In the genomic region with DNA sequence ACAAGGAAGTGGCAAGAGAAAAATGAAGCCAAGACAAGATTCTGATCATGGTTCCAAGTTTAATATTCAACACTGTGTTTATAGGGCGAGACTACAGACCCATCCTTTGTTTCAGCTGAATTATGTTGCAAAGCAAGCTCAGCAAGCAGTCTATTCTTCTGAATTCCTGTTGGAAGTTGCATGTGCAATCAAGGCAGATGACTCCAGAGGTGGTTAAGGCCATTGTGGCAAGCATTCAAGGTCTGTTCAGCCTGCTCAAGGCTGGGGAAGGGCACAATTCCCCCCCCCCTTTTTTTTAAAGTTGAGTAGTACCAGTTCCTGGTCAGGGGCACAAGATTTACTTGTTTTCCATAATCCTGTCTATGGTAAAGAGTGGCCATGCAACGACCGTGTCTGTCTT, we compare ENCODE assay signal across 25 mouse cellular contexts.
"Had no signal": no experiment of that assay in that cellular context is flagged by ENCODE, and none has a peak within 500 bp of the region (broad histone marks: within the 10 kb centered on the region; RNA-seq: fewer than 3 reads in every experiment).

No protein-coding gene starts in this region.

- H3K4me1 ChIP-seq: heart, embryonic 12.5 days; hindbrain, embryonic 13.5 days; hindbrain, embryonic 15.5 days; kidney, embryonic 15.5 days; limb, embryonic 13.5 days; limb, embryonic 15.5 days; liver, embryonic 12.5 days had no signal

- H3K36me3 ChIP-seq: heart, embryonic 12.5 days; hindbrain, embryonic 13.5 days; hindbrain, embryonic 15.5 days; kidney, embryonic 15.5 days; limb, embryonic 13.5 days; limb, embryonic 15.5 days; liver, embryonic 12.5 days had no signal

- ATAC-seq: hindbrain, postnatal 0 days; intestine, embryonic 16.5 days; liver, embryonic 12.5 days had no signal

- H3K27me3 ChIP-seq: heart, embryonic 12.5 days; hindbrain, embryonic 13.5 days; hindbrain, embryonic 15.5 days; kidney, embryonic 15.5 days; limb, embryonic 13.5 days; limb, embryonic 15.5 days; liver, embryonic 12.5 days had no signal

- H3K4me2 ChIP-seq: heart, embryonic 12.5 days; hindbrain, embryonic 13.5 days; hindbrain, embryonic 15.5 days; kidney, embryonic 15.5 days; limb, embryonic 13.5 days; limb, embryonic 15.5 days; liver, embryonic 12.5 days had no signal

- DNase-seq: gastrocnemius, postnatal 14 days; gastrocnemius, postnatal 36 days; heart, adult 11 months; heart, adult 2 months; heart, postnatal 14 days; heart, postnatal 36 days; kidney, adult 11 months; kidney, adult 2 months; kidney, adult 9 months; kidney, postnatal 14 days; kidney, postnatal 36 days; layer of hippocampus, adult 9-11 months; layer of hippocampus, postnatal 36 days; left cerebral cortex, postnatal 4 days had no signal

- H3K9ac ChIP-seq: heart, embryonic 12.5 days; hindbrain, embryonic 13.5 days; hindbrain, embryonic 15.5 days; kidney, embryonic 15.5 days; limb, embryonic 13.5 days; limb, embryonic 15.5 days; liver, embryonic 12.5 days; liver, embryonic 14.5 days had no signal

- H3K27ac ChIP-seq: heart, adult 2 months; hindbrain, embryonic 13.5 days; hindbrain, embryonic 15.5 days; hindbrain, postnatal 0 days; kidney, embryonic 15.5 days; kidney, postnatal 0 days; limb, embryonic 13.5 days; limb, embryonic 15.5 days; liver, embryonic 12.5 days; liver, embryonic 14.5 days had no signal

- H3K4me3 ChIP-seq: heart, adult 2 months; heart, embryonic 12.5 days; hindbrain, embryonic 13.5 days; hindbrain, embryonic 15.5 days; kidney, embryonic 15.5 days; limb, embryonic 13.5 days; limb, embryonic 15.5 days; liver, embryonic 12.5 days had no signal

- H3K9me3 ChIP-seq: heart, embryonic 12.5 days; hindbrain, embryonic 13.5 days; hindbrain, embryonic 15.5 days; kidney, embryonic 15.5 days; limb, embryonic 13.5 days; limb, embryonic 15.5 days; liver, embryonic 12.5 days had no signal
